Mouse (Mus musculus): Measurements from ENCODE around the gene Ska3. TPM values are rescaled to one million over a fixed set of nuclear protein-coding genes. Genes with fewer than 3 reads are reported as not detected.

The Ska3 gene
- total and polyA plus RNA-seq, 3 experiments: 14.7 to 46.3 (median 40.2) TPM

DNA sequence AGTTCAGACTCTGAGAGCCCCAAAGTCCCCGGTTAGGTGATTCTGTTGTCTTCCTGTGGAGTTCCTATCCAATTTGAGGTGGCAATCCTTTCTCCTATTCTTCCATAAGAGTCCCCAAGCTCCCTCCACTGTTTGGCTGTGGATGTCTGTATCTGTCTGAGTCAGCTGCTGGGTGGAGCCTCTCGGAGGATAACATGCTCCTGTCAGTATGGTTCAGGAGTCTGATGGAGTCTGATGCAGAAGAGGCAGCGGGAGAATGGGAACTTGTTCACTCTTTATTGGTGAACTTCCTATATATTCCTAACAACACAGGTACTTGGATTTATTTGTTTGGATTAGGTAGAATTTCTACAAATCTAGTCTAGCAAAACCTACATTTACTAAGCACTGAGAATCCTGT, 18.6 kb upstream of the Ska3 start:
- H3K4me1 ChIP-seq (ENCODE audit: control insufficient read depth in 1 of 2, insufficient read depth in 2 of 2): peaks cover 0 to 6% of the 10 kb centered on the region in 2 experiments; a peak in 2 of 4 replicates
- no peak overlapping the region for H3K4me3 ChIP-seq (replicated peaks in 1 of 3; ENCODE audit: low read depth in 2 of 3, low read length in 2 of 3, poor library complexity in 1 of 3)
- no peak for TF ChIP-seq BHLHE40 (IDR thresholded peaks at IDR 0.05; ENCODE audit: low read depth, low read length)
- no peak for TF ChIP-seq RCOR1 (conservative IDR thresholded peaks at IDR 0.05; ENCODE audit: low read depth, low read length)
- TF ChIP-seq SIN3A (IDR thresholded peaks at IDR 0.05; ENCODE audit: low read length): no peak
- no peak for TF ChIP-seq EP300 (IDR thresholded peaks at IDR 0.05; ENCODE audit: low read length)
- TF ChIP-seq UBTF (IDR thresholded peaks at IDR 0.05; ENCODE audit: low read depth, low read length): no peak
- no peak for TF ChIP-seq MAX (IDR thresholded peaks at IDR 0.05; ENCODE audit: low read length)
- no peak for TF ChIP-seq HCFC1 (IDR thresholded peaks at IDR 0.05; ENCODE audit: low read depth, low read length)
- no peak for TF ChIP-seq ZKSCAN1 (IDR thresholded peaks at IDR 0.05; ENCODE audit: borderline replicate concordance, low read depth, low read length)
- no peak for DNase-seq (ENCODE audit: extremely low read depth)
- no peak overlapping the region for H3K9ac ChIP-seq (ENCODE audit: insufficient read depth, low read depth)
- no peaks in the 10 kb centered on the region for H3K9me3 ChIP-seq (replicated peaks; ENCODE audit: low read length)
- in situ Hi-C loops (cut with MboI; ENCODE audit: low pct_ligation_motif_present, low pct_unique_long_range_greater_than_20kb, low sequenced_read_pairs): no loop called here
- no peak overlapping the region for H3K27ac ChIP-seq (ENCODE audit: insufficient read depth, low read depth)
- H3K4me2 ChIP-seq (ENCODE audit: insufficient read depth, low read depth, poor library complexity, severe bottlenecking): no peak overlapping the region
- dilution Hi-C loops (cut with MboI; ENCODE audit: extremely low pct_ligation_motif_present, extremely low pct_unique_long_range_greater_than_20kb, low sequenced_read_pairs): no loop called here
- H3K36me3 ChIP-seq (replicated peaks in 1 of 2; ENCODE audit: control insufficient read depth in 1 of 2, insufficient read depth in 1 of 2, low read length in 1 of 2): peaks cover 9 to 59% of the 10 kb centered on the region in 2 experiments
- no peaks in the 10 kb centered on the region for H3K27me3 ChIP-seq (replicated peaks)
- no peaks in the 10 kb centered on the region for H3K79me2 ChIP-seq (replicated peaks; ENCODE audit: control insufficient read depth, extremely low read depth, insufficient read depth, poor library complexity, severe bottlenecking)

DNA sequence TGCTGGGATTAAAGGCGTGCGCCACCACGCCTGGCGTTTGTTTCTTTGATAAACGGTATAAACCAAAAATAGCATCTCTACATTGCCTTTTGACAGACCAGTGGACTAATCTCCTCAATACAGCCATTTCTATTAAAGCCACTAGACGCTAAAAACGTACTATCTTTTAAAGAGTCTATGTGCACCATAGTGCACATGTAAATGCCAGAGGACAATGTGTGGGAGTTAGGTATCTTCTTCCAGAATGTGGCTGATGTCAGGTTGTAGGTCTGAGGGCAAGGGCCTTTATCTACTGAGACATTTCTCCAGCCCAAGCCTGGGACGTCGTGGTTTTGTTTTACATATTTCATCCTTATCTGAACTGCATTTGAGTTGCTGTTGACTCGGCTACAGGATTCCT, 9.2 kb upstream of the Ska3 start:
- in situ Hi-C loops (cut with MboI; ENCODE audit: low pct_ligation_motif_present, low pct_unique_long_range_greater_than_20kb, low sequenced_read_pairs) (no loop called here), dilution Hi-C loops (cut with MboI; ENCODE audit: extremely low pct_ligation_motif_present, extremely low pct_unique_long_range_greater_than_20kb, low sequenced_read_pairs) (no loop called here)
- no peak overlapping the region for H3K4me3 ChIP-seq (replicated peaks in 1 of 3; ENCODE audit: low read depth in 2 of 3, low read length in 2 of 3, poor library complexity in 1 of 3)
- DNase-seq (ENCODE audit: extremely low read depth): no peak
- H3K27me3 ChIP-seq (replicated peaks): no peaks in the 10 kb centered on the region
- no peak for TF ChIP-seq E2F4 (IDR thresholded peaks at IDR 0.05; ENCODE audit: insufficient replicate concordance, low read depth, low read length)
- no peak for TF ChIP-seq RAD21 (IDR thresholded peaks at IDR 0.05; ENCODE audit: low read depth, low read length)
- TF ChIP-seq CHD1 (IDR thresholded peaks at IDR 0.05; ENCODE audit: low read depth, low read length): no peak
- no peak for TF ChIP-seq SMC3 (IDR thresholded peaks at IDR 0.05; ENCODE audit: low read depth, low read length)
- H3K9me3 ChIP-seq (replicated peaks; ENCODE audit: low read length): no peaks in the 10 kb centered on the region
- no peaks in the 10 kb centered on the region for H3K79me2 ChIP-seq (replicated peaks; ENCODE audit: control insufficient read depth, extremely low read depth, insufficient read depth, poor library complexity, severe bottlenecking)
- H3K4me1 ChIP-seq (ENCODE audit: control insufficient read depth in 1 of 2, insufficient read depth in 2 of 2): peaks cover 4 to 23% of the 10 kb centered on the region in 2 experiments; a peak in 3 of 4 replicates
- H3K36me3 ChIP-seq (replicated peaks in 1 of 2; ENCODE audit: control insufficient read depth in 1 of 2, insufficient read depth in 1 of 2, low read length in 1 of 2): peaks cover 19 to 67% of the 10 kb centered on the region in 2 experiments
- H3K27ac ChIP-seq (ENCODE audit: insufficient read depth, low read depth): no peak overlapping the region
- H3K9ac ChIP-seq (ENCODE audit: insufficient read depth, low read depth): no peak overlapping the region
- no peak overlapping the region for H3K4me2 ChIP-seq (ENCODE audit: insufficient read depth, low read depth, poor library complexity, severe bottlenecking)

DNA sequence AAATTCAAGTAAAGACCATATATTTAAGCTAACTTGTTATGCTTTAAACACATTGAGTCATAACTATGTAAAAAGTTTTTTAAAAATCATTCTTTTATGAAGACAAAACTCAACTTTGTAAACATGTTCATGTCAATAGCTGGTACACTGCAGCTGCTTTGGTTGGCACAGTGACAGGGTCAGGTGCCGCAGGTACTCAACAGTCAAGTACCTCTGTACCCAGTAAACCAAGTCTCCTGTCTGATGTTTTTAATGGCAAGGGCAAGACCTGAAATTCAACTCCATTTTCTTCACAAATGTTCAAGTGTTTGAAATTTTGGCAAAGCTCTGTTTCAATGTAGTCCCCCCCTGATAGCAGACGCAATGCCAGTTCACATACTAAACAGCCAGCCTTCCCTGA, 7.5 kb upstream of the Ska3 start:
- in situ Hi-C loops (cut with MboI; ENCODE audit: low pct_ligation_motif_present, low pct_unique_long_range_greater_than_20kb, low sequenced_read_pairs) (no loop called here), dilution Hi-C loops (cut with MboI; ENCODE audit: extremely low pct_ligation_motif_present, extremely low pct_unique_long_range_greater_than_20kb, low sequenced_read_pairs) (no loop called here)
- Histone ChIP-seq H3K9me3 (replicated peaks; ENCODE audit: low read length) (no peaks in the 10 kb centered on the region), H3K79me2 (replicated peaks; ENCODE audit: control insufficient read depth, extremely low read depth, insufficient read depth, poor library complexity, severe bottlenecking) (no peaks in the 10 kb centered on the region; the same call in 1 of the 2 replicates), H3K4me2 (ENCODE audit: insufficient read depth, low read depth, poor library complexity, severe bottlenecking) (peak overlapping the region; percentile 31; the same call in 1 of the 2 replicates), H3K36me3 (replicated peaks in 1 of 2; ENCODE audit: control insufficient read depth in 1 of 2, insufficient read depth in 1 of 2, low read length in 1 of 2) (peaks cover 17 to 67% of the 10 kb centered on the region in 2 experiments), H3K4me3 (replicated peaks in 1 of 3; ENCODE audit: low read depth in 2 of 3, low read length in 2 of 3, poor library complexity in 1 of 3) (no peak overlapping the region), H3K27me3 (replicated peaks) (no peaks in the 10 kb centered on the region), H3K27ac (ENCODE audit: insufficient read depth, low read depth) (0 out of 2 replicates have a peak overlapping the region, but pooled peaks have one; percentile 36), H3K9ac (ENCODE audit: insufficient read depth, low read depth) (no peak overlapping the region), H3K4me1 (ENCODE audit: control insufficient read depth in 1 of 2, insufficient read depth in 2 of 2) (peaks cover 4 to 28% of the 10 kb centered on the region in 2 experiments; a peak in 3 of 4 replicates)
- TF ChIP-seq SIN3A (IDR thresholded peaks at IDR 0.05; ENCODE audit: low read length) (no peak), NELFE (IDR thresholded peaks at IDR 0.05; ENCODE audit: low read depth, low read length) (no peak), PAX5 (IDR thresholded peaks at IDR 0.05; ENCODE audit: low read length) (no peak), RAD21 (IDR thresholded peaks at IDR 0.05; ENCODE audit: low read depth, low read length) (no peak), ZC3H11A (IDR thresholded peaks at IDR 0.05; ENCODE audit: low read depth, low read length) (no peak), TBP (conservative IDR thresholded peaks at IDR 0.05; ENCODE audit: low read depth, low read length) (no peak), KAT2A (IDR thresholded peaks at IDR 0.05; ENCODE audit: insufficient replicate concordance, low read length) (no peak), USF1 (IDR thresholded peaks at IDR 0.05; ENCODE audit: low read depth, low read length) (no peak), USF2 (conservative IDR thresholded peaks at IDR 0.05; ENCODE audit: low read depth, low read length) (no peak), RCOR1 (conservative IDR thresholded peaks at IDR 0.05; ENCODE audit: low read depth, low read length) (no peak), MEF2A (IDR thresholded peaks at IDR 0.05; ENCODE audit: borderline replicate concordance, low read depth, low read length) (no peak), ZNF384 (IDR thresholded peaks at IDR 0.05; ENCODE audit: low read depth, low read length) (no peak), ELF1 (IDR thresholded peaks at IDR 0.05; ENCODE audit: low read depth, low read length) (no peak), UBTF (IDR thresholded peaks at IDR 0.05; ENCODE audit: low read depth, low read length) (no peak), EP300 (IDR thresholded peaks at IDR 0.05; ENCODE audit: low read length) (no peak), MAX (IDR thresholded peaks at IDR 0.05; ENCODE audit: low read length) (no peak), JUN (IDR thresholded peaks at IDR 0.05; ENCODE audit: insufficient read depth, low read depth, low read length) (no peak), TCF12 (IDR thresholded peaks at IDR 0.05; ENCODE audit: low read depth, low read length) (no peak), POLR2A (IDR thresholded peaks at IDR 0.05; ENCODE audit: low read depth, low read length) (no peak)
- DNase-seq (ENCODE audit: extremely low read depth): no peak
